Mouse (Mus musculus) liver, embryonic 14.5 days (tissue): Measurements from ENCODE around the gene Ubl5.

ENCODE experiments used
- CTCF ChIP-seq: IDR thresholded peaks from 2 replicates; pipeline ENCODE4 v1.5.1; 2016; ENCODE audit warnings: antibody characterized with exemption, low read depth, control low read depth
- EP300 ChIP-seq: IDR thresholded peaks from 2 replicates; pipeline ENCODE4 v1.6.1; 2016; ENCODE audit warnings: antibody characterized with exemption, low read depth

DNA sequence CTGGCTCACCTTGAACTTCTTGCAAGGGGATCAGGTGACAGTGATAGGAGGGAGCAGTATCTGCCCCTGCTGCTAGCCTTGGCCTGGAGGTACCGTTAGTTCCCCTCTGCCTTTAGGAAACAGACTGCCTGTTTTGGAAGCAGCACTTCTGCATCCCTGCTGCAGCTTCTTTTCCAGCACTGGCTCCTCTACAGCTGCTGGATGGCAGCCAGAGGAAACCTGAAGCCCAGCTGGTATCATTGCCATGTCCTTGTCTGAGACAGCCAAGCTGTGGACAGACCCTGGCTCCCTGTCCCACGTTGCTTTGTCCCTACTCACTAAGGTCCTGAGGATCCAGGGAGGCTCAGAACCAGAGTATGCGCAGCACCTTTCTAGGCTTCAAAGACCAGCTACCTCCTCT lies 14.9 kb downstream of the Ubl5 start:
- no peak for TF ChIP-seq CTCF
- TF ChIP-seq EP300 = no peak
